Mouse (Mus musculus) heart, embryonic 10.5 days (tissue): Measurements from ENCODE around the gene Fam57b. TPM values are rescaled to one million over a fixed set of nuclear protein-coding genes. Genes with fewer than 3 reads are reported as not detected.

Experiments
- DNase-seq: peaks from one replicate; pipeline ENCODE4 v3.0.0-alpha.2; 2017; ENCODE audit warnings: low spot score
- H3K27ac ChIP-seq: fragments of 300-500 bp; sonication (generic); 2 replicates; pipeline ENCODE4 v1.5.1; 2016; ENCODE audit warnings: mild to moderate bottlenecking
- H3K27me3 ChIP-seq: fragments of 300-500 bp; sonication (generic); 2 replicates; pipeline ENCODE4 v1.6.1; 2016; ENCODE audit warnings: mild to moderate bottlenecking; ENCODE audit not compliant: poor library complexity, insufficient read depth, severe bottlenecking
- H3K36me3 ChIP-seq: fragments of 300-500 bp; sonication (generic); 2 replicates; pipeline ENCODE4 v1.6.1; 2016; ENCODE audit warnings: mild to moderate bottlenecking, moderate library complexity
- H3K4me1 ChIP-seq: fragments of 300-500 bp; sonication (generic); 2 replicates; pipeline ENCODE4 v1.6.1; 2016; ENCODE audit warnings: mild to moderate bottlenecking
- H3K4me3 ChIP-seq: fragments of 300-500 bp; sonication (generic); 2 replicates; pipeline ENCODE4 v1.5.1; 2016; ENCODE audit warnings: mild to moderate bottlenecking, moderate library complexity
- H3K9me3 ChIP-seq: fragments of 300-500 bp; sonication (generic); 2 replicates; pipeline ENCODE4 v1.6.1; 2016; ENCODE audit warnings: mild to moderate bottlenecking, moderate library complexity
- WGBS: fragments of 180-500 bp; shearing (Covaris S2); methylation state at CpG from one replicate; pipeline ENCODE4 v1.1.7; 2016; 5-methylcytosine and 5-hydroxymethylcytosine counted together
- polyA plus RNA-seq: library from polyadenylated mRNA; unstranded; fragments of >200 nt; fragmentation: Nextera tagmentation; extraction: Ambion mirVana; gene quantifications from 2 replicates; pipeline ENCODE4 v1.2.1, GENCODE M21; 2016

The Fam57b gene
- polyA plus RNA-seq, 1 experiment from 2014 or later: 0.38 TPM

DNA sequence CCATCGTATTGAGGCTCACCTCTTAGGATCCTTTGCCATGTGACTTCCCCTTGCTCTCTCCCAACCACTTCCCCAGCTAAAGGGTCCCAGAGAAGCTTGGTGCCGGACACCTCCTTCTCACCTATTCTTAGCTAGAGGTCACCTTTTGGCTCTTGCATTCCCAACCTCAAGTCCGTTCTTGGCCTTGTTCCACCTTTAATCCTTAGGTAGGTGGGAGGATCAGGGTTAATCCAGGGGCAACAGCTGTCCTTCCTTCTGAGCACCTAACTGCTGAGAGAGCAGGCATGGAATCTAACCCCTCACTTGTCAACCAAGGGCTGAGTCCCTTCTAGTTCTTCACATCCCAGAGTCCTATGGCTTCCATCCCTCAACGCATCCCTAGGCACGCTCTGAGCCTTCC is 28.5 kb downstream of the Fam57b start:
- Histone ChIP-seq H3K4me3 (no peak overlapping the region), H3K36me3 (no peaks in the 10 kb centered on the region), H3K4me1 (peaks cover 18% of the 10 kb centered on the region), H3K9me3 (no peaks in the 10 kb centered on the region), H3K27me3 (peaks cover 75% of the 10 kb centered on the region), H3K27ac (no peak overlapping the region)
- DNase-seq: no peak
- 62% methylated on average over 5 of the region's 5 CpGs for WGBS

DNA sequence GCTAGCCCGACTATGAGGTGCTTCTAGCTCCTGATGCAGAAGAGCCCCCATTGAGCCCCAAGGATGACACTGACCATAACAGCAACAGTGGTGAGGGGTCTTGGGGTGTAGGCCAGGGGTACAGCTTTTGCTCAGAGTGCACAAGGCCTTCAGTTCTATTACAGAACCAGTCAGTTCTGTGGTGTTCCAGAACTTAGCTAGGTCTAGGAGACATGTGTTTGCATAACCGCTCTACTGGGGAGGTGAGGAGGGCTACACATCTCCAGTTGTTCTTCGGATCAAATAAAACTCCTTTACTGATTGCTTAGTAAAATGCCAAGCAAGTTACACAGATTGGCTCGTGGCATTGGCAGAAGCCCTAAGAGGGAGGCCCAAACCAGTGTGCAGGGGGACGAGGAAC is 34.1 kb downstream of the Fam57b start, which contains the start of gene 4930451I11Rik:
TSS of gene 4930451I11Rik (minus strand) at position 101 of the 400 bp plus-strand sequence.
- no peak for DNase-seq
- Histone ChIP-seq H3K36me3 (no peaks in the 10 kb centered on the region), H3K4me3 (peak within 1 kb of the TSS; percentile 56), H3K27me3 (peaks cover 52% of the 10 kb centered on the region), H3K4me1 (0 out of 2 replicates have a peak, but pooled peaks cover 3% of the 10 kb centered on the region), H3K27ac (peak within 1 kb of the TSS; percentile 67), H3K9me3 (no peaks in the 10 kb centered on the region)
- WGBS: 53% methylated on average over 5 of the region's 5 CpGs

DNA sequence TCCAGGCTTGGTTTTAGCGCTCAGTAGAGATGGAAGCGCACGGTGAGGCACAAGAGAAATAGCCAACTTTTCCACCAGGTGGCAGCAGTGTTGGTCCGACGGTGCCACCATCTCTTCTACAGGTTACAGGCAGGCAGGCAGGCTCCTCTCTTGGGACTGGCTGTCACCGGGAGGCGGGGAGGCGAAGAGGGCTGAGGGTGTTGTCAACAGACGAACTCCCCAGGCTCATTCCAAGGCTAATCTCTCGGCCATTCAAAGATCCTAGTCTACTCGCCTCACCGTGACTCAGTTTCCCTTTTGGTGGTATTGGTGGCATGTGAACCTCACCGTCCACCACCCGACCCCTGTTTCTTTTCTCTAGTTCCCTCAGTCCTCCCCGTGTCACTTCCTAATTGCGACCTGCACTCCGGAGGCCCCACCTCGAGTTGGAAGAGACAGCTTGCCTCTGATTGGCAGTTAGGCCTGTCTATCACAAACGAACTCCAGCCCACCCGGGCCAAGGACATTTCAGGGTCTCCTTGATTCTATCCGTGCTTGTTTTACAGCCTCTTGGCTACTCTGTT is 34.6 kb downstream of the Fam57b start:
- 0 out of 2 replicates have a peak, but pooled peaks cover 3% of the 10 kb centered on the region for H3K4me1 ChIP-seq
- H3K27ac ChIP-seq: peak overlapping the region; percentile 67
- peak overlapping the region; percentile 56 for H3K4me3 ChIP-seq
- peaks cover 52% of the 10 kb centered on the region for H3K27me3 ChIP-seq
- DNase-seq: peak; percentile 93
- H3K36me3 ChIP-seq: no peaks in the 10 kb centered on the region
- no peaks in the 10 kb centered on the region for H3K9me3 ChIP-seq
- 2% methylated on average over 21 of the region's 21 CpGs for WGBS

- Histone ChIP-seq H3K4me3 (no peak overlapping the region), H3K27ac (no peak overlapping the region), H3K36me3 (no peaks in the 10 kb centered on the region), H3K27me3 (peaks cover 46% of the 10 kb centered on the region), H3K9me3 (no peaks in the 10 kb centered on the region), H3K4me1 (0 out of 2 replicates have a peak, but pooled peaks cover 3% of the 10 kb centered on the region)
- DNase-seq: no peak
- WGBS: 95% methylated on average over 1 of the region's 1 CpGs
These were observed 35.8 kb downstream of the Fam57b start for GRCm38 (mm10) chr7:126833294-126833693.

GRCm38 (mm10) chr7:126843276-126843675 is 45.8 kb downstream of the Fam57b start:
- H3K36me3 ChIP-seq: no peaks in the 10 kb centered on the region
- peaks cover 26% of the 10 kb centered on the region for H3K27me3 ChIP-seq
- no peak for DNase-seq
- no peak overlapping the region for H3K27ac ChIP-seq
- peaks cover 11% of the 10 kb centered on the region for H3K4me1 ChIP-seq
- H3K9me3 ChIP-seq: no peaks in the 10 kb centered on the region
- no peak overlapping the region for H3K4me3 ChIP-seq
- 64% methylated on average over 9 of the region's 9 CpGs for WGBS

DNA sequence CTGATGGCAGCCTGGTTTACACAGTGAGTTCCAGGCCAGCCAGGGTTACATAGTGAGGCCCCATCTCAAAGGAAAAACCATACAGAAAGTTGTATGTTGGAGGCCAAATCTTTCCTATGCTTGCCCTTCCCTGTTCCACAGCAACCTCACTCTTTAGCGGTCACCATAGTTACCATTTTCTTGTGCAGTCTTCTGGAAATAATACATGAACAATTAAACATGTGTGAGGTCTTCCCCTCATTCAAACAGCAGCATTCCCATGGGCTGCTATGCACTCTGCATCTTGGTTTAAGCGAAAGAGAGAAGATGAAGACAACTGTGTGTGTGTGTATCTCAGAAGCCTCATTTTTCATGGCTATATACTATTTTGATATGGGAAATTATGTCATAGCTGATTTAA is 48.0 kb downstream of the Fam57b start:
- peaks cover 28% of the 10 kb centered on the region for H3K4me1 ChIP-seq
- H3K27me3 ChIP-seq: peaks cover 48% of the 10 kb centered on the region
- 84% methylated on average over 2 of the region's 2 CpGs for WGBS
- no peaks in the 10 kb centered on the region for H3K9me3 ChIP-seq
- H3K4me3 ChIP-seq: no peak overlapping the region
- H3K27ac ChIP-seq: no peak overlapping the region
- DNase-seq: no peak
- no peaks in the 10 kb centered on the region for H3K36me3 ChIP-seq

- Histone ChIP-seq H3K4me1 (peaks cover 35% of the 10 kb centered on the region), H3K4me3 (peak within 1 kb of the TSS; percentile 68), H3K27ac (peak within 1 kb of the TSS; percentile 56), H3K27me3 (peaks cover 61% of the 10 kb centered on the region), H3K36me3 (peaks cover 7% of the 10 kb centered on the region), H3K9me3 (no peaks in the 10 kb centered on the region)
- no peak for DNase-seq
- WGBS: 25% methylated on average over 4 of the region's 4 CpGs
These were observed 49.6 kb downstream of the Fam57b start, which contains the start of gene Doc2a for GRCm38 (mm10) chr7:126847116-126847420. Doc2a (plus strand) TSS chr7:126847416.

GRCm38 (mm10) chr7:126847421-126848398 is 50.2 kb downstream of the Fam57b start:
- peak overlapping the region; percentile 56 for H3K27ac ChIP-seq
- peak overlapping the region; percentile 68 for H3K4me3 ChIP-seq
- no peak for DNase-seq
- under 1% methylated on average over 71 of the region's 74 CpGs for WGBS
- peaks cover 35% of the 10 kb centered on the region for H3K4me1 ChIP-seq
- H3K27me3 ChIP-seq: peaks cover 66% of the 10 kb centered on the region
- peaks cover 13% of the 10 kb centered on the region for H3K36me3 ChIP-seq
- H3K9me3 ChIP-seq: no peaks in the 10 kb centered on the region

- Histone ChIP-seq H3K4me1 (peaks cover 35% of the 10 kb centered on the region), H3K9me3 (no peaks in the 10 kb centered on the region), H3K27me3 (peaks cover 69% of the 10 kb centered on the region), H3K27ac (0 out of 2 replicates have a peak overlapping the region, but pooled peaks have one; percentile 2), H3K4me3 (peak overlapping the region; percentile 68), H3K36me3 (peaks cover 24% of the 10 kb centered on the region)
- 28% methylated on average over 10 of the region's 10 CpGs for WGBS
- no peak for DNase-seq
These were observed 51.3 kb downstream of the Fam57b start for GRCm38 (mm10) chr7:126848794-126849193.

GRCm38 (mm10) chr7:126850161-126850560 is 52.7 kb downstream of the Fam57b start:
- H3K9me3 ChIP-seq: no peaks in the 10 kb centered on the region
- WGBS: 66% methylated on average over 6 of the region's 6 CpGs
- DNase-seq: no peak
- peaks cover 63% of the 10 kb centered on the region for H3K27me3 ChIP-seq
- H3K36me3 ChIP-seq: peaks cover 38% of the 10 kb centered on the region
- H3K4me3 ChIP-seq: no peak overlapping the region
- no peak overlapping the region for H3K27ac ChIP-seq
- peaks cover 35% of the 10 kb centered on the region for H3K4me1 ChIP-seq

DNA sequence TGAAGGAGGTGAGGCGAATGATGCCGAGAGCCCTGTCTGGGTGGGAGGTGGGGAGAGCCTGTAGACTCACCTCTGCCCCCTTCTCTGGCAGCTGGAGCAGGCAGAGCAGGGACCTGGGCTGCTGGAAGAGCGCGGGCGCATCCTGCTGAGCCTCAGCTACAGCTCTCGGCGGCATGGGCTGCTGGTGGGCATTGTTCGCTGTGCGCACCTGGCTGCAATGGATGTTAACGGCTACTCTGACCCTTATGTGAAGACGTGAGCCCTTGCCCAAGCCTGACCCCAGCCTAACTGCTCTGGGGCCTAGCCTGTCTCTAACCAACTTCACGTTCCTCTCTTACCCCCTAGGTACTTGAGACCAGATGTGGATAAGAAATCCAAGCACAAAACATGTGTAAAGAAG is 53.7 kb downstream of the Fam57b start:
- Histone ChIP-seq H3K27me3 (peaks cover 63% of the 10 kb centered on the region), H3K36me3 (peaks cover 48% of the 10 kb centered on the region), H3K4me1 (peaks cover 35% of the 10 kb centered on the region), H3K27ac (no peak overlapping the region; the same call in 1 of the 2 replicates), H3K4me3 (no peak overlapping the region), H3K9me3 (no peaks in the 10 kb centered on the region)
- 41% methylated on average over 12 of the region's 12 CpGs for WGBS
- no peak for DNase-seq

- no peak overlapping the region for H3K4me3 ChIP-seq
- no peak for DNase-seq
- 92% methylated on average over 5 of the region's 5 CpGs for WGBS
- peaks cover 24% of the 10 kb centered on the region for H3K4me1 ChIP-seq
- no peaks in the 10 kb centered on the region for H3K9me3 ChIP-seq
- peaks cover 41% of the 10 kb centered on the region for H3K27me3 ChIP-seq
- H3K27ac ChIP-seq: no peak overlapping the region
- peaks cover 70% of the 10 kb centered on the region for H3K36me3 ChIP-seq
These were observed 56.0 kb downstream of the Fam57b start for GRCm38 (mm10) chr7:126853454-126853853.

- Histone ChIP-seq H3K4me1 (peaks cover 8% of the 10 kb centered on the region), H3K36me3 (peaks cover 88% of the 10 kb centered on the region), H3K9me3 (no peaks in the 10 kb centered on the region), H3K4me3 (no peak overlapping the region), H3K27ac (no peak overlapping the region), H3K27me3 (peaks cover 19% of the 10 kb centered on the region)
- DNase-seq: no peak
- WGBS: 81% methylated on average over 3 of the region's 3 CpGs
These were observed 58.2 kb downstream of the Fam57b start for GRCm38 (mm10) chr7:126855641-126856040.
